Comparison of ENCODE assay signal across 19 mouse cellular contexts in the genomic region with DNA sequence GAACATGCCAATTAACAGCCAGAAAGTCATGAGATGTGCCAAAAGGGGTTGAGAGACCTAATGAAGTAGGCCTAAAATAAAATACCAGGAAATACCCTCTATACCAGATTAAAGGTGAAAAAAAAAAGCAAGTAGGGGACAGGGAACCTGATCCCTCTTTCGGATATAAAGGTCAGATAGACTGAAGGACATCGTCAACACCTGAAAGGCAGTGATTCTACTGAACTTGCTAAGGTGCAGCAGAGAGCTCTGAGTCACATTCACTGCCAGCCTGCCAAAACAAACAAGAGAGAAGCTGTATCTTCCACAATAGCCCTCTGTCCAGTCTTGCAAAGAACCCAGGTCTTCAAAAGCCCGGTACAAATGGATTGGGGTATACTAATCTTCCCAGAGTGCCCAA. TPM values are rescaled to one million over a fixed set of nuclear protein-coding genes. Genes with fewer than 3 reads are reported as not detected.
DNase-seq lines count a peak whose midpoint lies in the region; ATAC-seq and TF ChIP-seq lines count a peak whose summit lies in the region.
"Had no signal": no experiment of that assay in that cellular context is flagged by ENCODE, and none has a peak within 500 bp of the region (broad histone marks: within the 10 kb centered on the region; RNA-seq: fewer than 3 reads in every experiment).

No protein-coding gene starts in this region.

- no peaks in the 10 kb centered on the region for H3K36me3 ChIP-seq in kidney, adult 2 months (ENCODE audit: control insufficient read depth, insufficient read depth, low read length)
- peaks cover 4% of the 10 kb centered on the region; the same call in 1 of the 2 replicates for H3K36me3 ChIP-seq in lung, embryonic 14.5 days (ENCODE audit: insufficient read depth)
- H3K36me3 ChIP-seq in ES-Bruce4 (ENCODE audit: control insufficient read depth, insufficient read depth, low read length, poor library complexity, severe bottlenecking), result 0 out of 2 replicates have a peak, but pooled peaks cover 8% of the 10 kb centered on the region
- no peaks in the 10 kb centered on the region for H3K36me3 ChIP-seq in intestine, embryonic 16.5 days (ENCODE audit: control insufficient read depth, insufficient read depth, low read length)
- H3K36me3 ChIP-seq: embryonic facial prominence, embryonic 12.5 days; limb, embryonic 15.5 days; stomach, embryonic 15.5 days had no signal

- H3K4me3 ChIP-seq in kidney, adult 2 months (ENCODE audit: insufficient read depth, low read depth, low read length), result no peak overlapping the region
- H3K4me3 ChIP-seq in lung, embryonic 14.5 days (ENCODE audit: low read depth, low read length), result no peak overlapping the region
- H3K4me3 ChIP-seq in ES-Bruce4 (ENCODE audit: low read depth, low read length), result no peak overlapping the region
- H3K4me3 ChIP-seq in intestine, embryonic 16.5 days (ENCODE audit: low read length), result no peak overlapping the region
- H3K4me3 ChIP-seq: embryonic facial prominence, embryonic 12.5 days; erythroblast, embryonic 14.5 days; kidney, embryonic 15.5 days; limb, embryonic 15.5 days; midbrain, embryonic 10.5 days; stomach, embryonic 15.5 days had no signal

- no peak overlapping the region for H3K4me2 ChIP-seq in lung, embryonic 14.5 days
- no peak overlapping the region for H3K4me2 ChIP-seq in intestine, embryonic 16.5 days (ENCODE audit: low read depth, low read length)
- H3K4me2 ChIP-seq: embryonic facial prominence, embryonic 12.5 days; kidney, embryonic 15.5 days; limb, embryonic 15.5 days; stomach, embryonic 15.5 days had no signal

- no peak for TF ChIP-seq EP300 in ES-Bruce4 (IDR thresholded peaks at IDR 0.05; ENCODE audit: insufficient read depth, low read depth, low read length)

- no peaks in the 10 kb centered on the region for H3K27me3 ChIP-seq in kidney, adult 2 months (replicated peaks; ENCODE audit: control insufficient read depth, insufficient read depth, low read length)
- no peaks in the 10 kb centered on the region for H3K27me3 ChIP-seq in lung, embryonic 14.5 days (ENCODE audit: insufficient read depth, low read length)
- H3K27me3 ChIP-seq in ES-Bruce4 (ENCODE audit: control insufficient read depth, insufficient read depth, low read length, poor library complexity, severe bottlenecking), result no peaks in the 10 kb centered on the region
- H3K27me3 ChIP-seq in intestine, embryonic 16.5 days (replicated peaks; ENCODE audit: control insufficient read depth, insufficient read depth, low read length), result no peaks in the 10 kb centered on the region
- H3K27me3 ChIP-seq: embryonic facial prominence, embryonic 12.5 days; kidney, embryonic 15.5 days; limb, embryonic 15.5 days; stomach, embryonic 15.5 days had no signal

- H3K9me3 ChIP-seq in lung, embryonic 14.5 days (ENCODE audit: low read depth, low read length), result no peaks in the 10 kb centered on the region
- H3K9me3 ChIP-seq in ES-Bruce4 (replicated peaks; ENCODE audit: control insufficient read depth, insufficient read depth, low read length, poor library complexity, severe bottlenecking), result no peaks in the 10 kb centered on the region
- H3K9me3 ChIP-seq in intestine, embryonic 16.5 days (ENCODE audit: control insufficient read depth, low read length), result no peaks in the 10 kb centered on the region
- H3K9me3 ChIP-seq: embryonic facial prominence, embryonic 12.5 days; kidney, embryonic 15.5 days; limb, embryonic 15.5 days; midbrain, embryonic 10.5 days; stomach, embryonic 15.5 days had no signal

- ATAC-seq in lung, embryonic 14.5 days (ENCODE audit: insufficient read depth), result no peak
- ATAC-seq in intestine, embryonic 16.5 days, result no peak
- ATAC-seq: forebrain, embryonic 14.5 days; inflammation-experienced regulatory T-cells, adult 6 months had no signal

- H3K9ac ChIP-seq in lung, embryonic 14.5 days, result no peak overlapping the region
- H3K9ac ChIP-seq in ES-Bruce4 (ENCODE audit: low read depth, poor library complexity, severe bottlenecking), result peak overlapping the region; percentile 53
- no peak overlapping the region for H3K9ac ChIP-seq in intestine, embryonic 16.5 days (ENCODE audit: low read depth, low read length)
- H3K9ac ChIP-seq: embryonic facial prominence, embryonic 12.5 days; kidney, embryonic 15.5 days; limb, embryonic 15.5 days; stomach, embryonic 15.5 days had no signal

- peak; percentile 51 for DNase-seq in kidney, adult 2 months
- DNase-seq in kidney, adult 8-10 months, result no peak
- DNase-seq in lung, embryonic 14.5 days, result no peak
- no peak for DNase-seq in lung, postnatal 25 days (ENCODE audit: low spot score)
- DNase-seq in brain, adult 2 months (ENCODE audit: low read depth, low spot score), result peak; percentile 47
- DNase-seq: cerebellum, adult 9-11 months; gastrocnemius, postnatal 10 days; heart, adult 18-20 months had no signal

- 32% methylated on average over 3 of the region's 3 CpGs for WGBS in kidney, adult 2 months
- WGBS in lung, embryonic 14.5 days, result 65% methylated on average over 3 of the region's 3 CpGs
- WGBS in intestine, embryonic 16.5 days, result 58% methylated on average over 3 of the region's 3 CpGs

- TF ChIP-seq POLR2A in kidney, adult 2 months (IDR thresholded peaks at IDR 0.05; ENCODE audit: low read depth, low read length), result no peak
- TF ChIP-seq POLR2A in ES-Bruce4 (IDR thresholded peaks at IDR 0.05; ENCODE audit: insufficient read depth, low read length), result no peak

- TF ChIP-seq CTCF in kidney, adult 2 months (conservative IDR thresholded peaks at IDR 0.05; ENCODE audit: insufficient read depth, insufficient read length, low read depth, low read length), result no peak
- TF ChIP-seq CTCF in lung, embryonic 14.5 days (IDR thresholded peaks at IDR 0.05; ENCODE audit: low read depth), result no peak
- TF ChIP-seq CTCF in ES-Bruce4 (IDR thresholded peaks at IDR 0.05; ENCODE audit: low read depth, low read length), result no peak

- H3K4me1 ChIP-seq in kidney, adult 2 months (ENCODE audit: control insufficient read depth, insufficient read depth, low read length), result peaks cover 28% of the 10 kb centered on the region
- H3K4me1 ChIP-seq in lung, embryonic 14.5 days (ENCODE audit: insufficient read depth), result no peaks in the 10 kb centered on the region
- H3K4me1 ChIP-seq in ES-Bruce4 (ENCODE audit: control insufficient read depth, insufficient read depth, low read length), result no peaks in the 10 kb centered on the region
- H3K4me1 ChIP-seq in intestine, embryonic 16.5 days (ENCODE audit: control insufficient read depth, insufficient read depth, low read length), result no peaks in the 10 kb centered on the region
- H3K4me1 ChIP-seq: embryonic facial prominence, embryonic 12.5 days; limb, embryonic 15.5 days; midbrain, embryonic 10.5 days; stomach, embryonic 15.5 days had no signal

- peak overlapping the region; percentile 76 for H3K27ac ChIP-seq in kidney, adult 2 months (ENCODE audit: insufficient read depth, low read depth, low read length)
- peak overlapping the region; percentile 32; the same call in 1 of the 2 replicates for H3K27ac ChIP-seq in lung, embryonic 14.5 days (ENCODE audit: low read depth)
- peak overlapping the region; percentile 89 for H3K27ac ChIP-seq in ES-Bruce4 (ENCODE audit: insufficient read depth, low read length)
- no peak overlapping the region for H3K27ac ChIP-seq in intestine, embryonic 16.5 days (ENCODE audit: low read length)
- H3K27ac ChIP-seq: embryonic facial prominence, embryonic 12.5 days; kidney, embryonic 15.5 days; limb, embryonic 15.5 days; macrophage; midbrain, embryonic 10.5 days; stomach, embryonic 15.5 days had no signal

RNA-seq across cellular contexts. Expression of a gene that starts 32.0 kb away (rescaled TPM):
- polyA plus RNA-seq in kidney, adult 2 months (2012; rRNA removed), result 58.4 and 62.9 TPM in 2 replicates
- 103 and 107 TPM in 2 replicates for polyA plus RNA-seq in lung, embryonic 14.5 days (2014; fragmentation: Nextera tagmentation; extraction: Ambion mirVana)
- 251 and 257 TPM in 2 replicates for polyA plus RNA-seq in ES-Bruce4 (2011; ENCODE audit: insufficient read depth, insufficient read length, low read depth, missing spikeins)
- 18.9 and 19.7 TPM in 2 replicates for polyA plus RNA-seq in intestine, embryonic 16.5 days (2015; fragmentation: Nextera tagmentation; extraction: Ambion mirVana)

Comparison
In these comparisons a context has a peak if more than half of its experiments do, and no peak if none do; other contexts are left out.
1. DNase-seq: peak in kidney, adult 2 months (single experiment) and brain, adult 2 months (single experiment); none in kidney, adult 8-10 months (0 of 2), lung, embryonic 14.5 days (single experiment) and lung, postnatal 25 days (single experiment).